Mouse (Mus musculus): ENCODE measurements around the gene Tmem132c.

- TF ChIP-seq CTCF (IDR thresholded peaks at IDR 0.05; ENCODE audit: low read depth) (peak; percentile 69), EP300 (IDR thresholded peaks at IDR 0.05; ENCODE audit: low read depth) (no peak)
These were observed 239.8 kb downstream of the Tmem132c start for GRCm38 (mm10) chr5:127481416-127481815.

All from liver, embryonic 14.5 days (tissue).